Mouse (Mus musculus) cerebellum, adult 8-10 months (tissue): ENCODE results near the gene Cyth3.

Experiments
- DNase-seq: peaks from one replicate; pipeline ENCODE4 v3.0.0; 2022

Cyth3 gene

GRCm38 (mm10) chr5:143621893-143622622 lies at the start of gene Cyth3:
TSS of gene Cyth3 (plus strand) at chr5:143622447.
- peak; percentile 96 for DNase-seq

GRCm38 (mm10) chr5:143573067-143573466 lies 49.2 kb upstream of the Cyth3 start:
- no peak for DNase-seq

DNA sequence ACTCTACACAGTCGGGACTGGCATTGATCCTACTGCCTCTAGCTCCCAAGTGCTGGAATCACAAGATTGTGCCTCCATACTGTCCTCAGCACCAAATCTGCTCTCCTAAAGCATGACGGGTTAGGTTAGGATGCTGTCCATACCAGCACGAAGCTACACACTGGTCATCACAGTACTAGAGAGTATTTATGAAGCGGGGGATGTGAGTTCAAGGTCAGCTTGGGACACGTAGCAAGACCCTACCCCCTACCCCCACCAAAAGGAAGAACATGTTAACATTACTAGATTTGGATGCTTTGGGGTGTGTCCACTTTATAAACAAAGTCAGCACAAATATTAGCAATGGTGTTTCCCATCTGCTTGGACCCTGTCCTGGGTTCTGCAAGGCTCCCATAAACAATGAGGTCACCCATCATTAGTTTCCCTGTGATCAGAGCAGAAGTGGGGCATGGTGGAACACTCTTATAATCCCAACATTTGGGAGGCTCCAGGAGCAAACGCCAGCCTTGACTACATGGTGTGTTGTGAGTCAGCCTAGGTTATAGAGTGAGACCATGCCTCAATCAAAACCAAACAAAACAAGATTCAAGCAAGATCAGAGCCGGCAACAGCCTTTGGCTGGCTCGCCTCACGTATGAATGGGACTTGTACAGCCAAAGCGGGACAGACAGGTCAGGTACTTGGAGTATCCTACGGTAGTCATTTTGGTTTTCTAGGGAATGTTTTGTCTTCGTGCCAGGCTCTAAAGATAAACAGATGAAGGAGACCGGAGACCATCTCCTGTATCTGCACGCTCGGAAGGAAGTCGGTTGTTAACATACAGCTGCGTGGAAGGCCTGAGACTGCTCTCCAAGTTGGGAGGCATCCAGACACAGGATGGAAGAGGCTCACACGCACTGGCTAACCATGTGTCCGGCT lies 47.7 kb upstream of the Cyth3 start:
- DNase-seq: no peak

DNA sequence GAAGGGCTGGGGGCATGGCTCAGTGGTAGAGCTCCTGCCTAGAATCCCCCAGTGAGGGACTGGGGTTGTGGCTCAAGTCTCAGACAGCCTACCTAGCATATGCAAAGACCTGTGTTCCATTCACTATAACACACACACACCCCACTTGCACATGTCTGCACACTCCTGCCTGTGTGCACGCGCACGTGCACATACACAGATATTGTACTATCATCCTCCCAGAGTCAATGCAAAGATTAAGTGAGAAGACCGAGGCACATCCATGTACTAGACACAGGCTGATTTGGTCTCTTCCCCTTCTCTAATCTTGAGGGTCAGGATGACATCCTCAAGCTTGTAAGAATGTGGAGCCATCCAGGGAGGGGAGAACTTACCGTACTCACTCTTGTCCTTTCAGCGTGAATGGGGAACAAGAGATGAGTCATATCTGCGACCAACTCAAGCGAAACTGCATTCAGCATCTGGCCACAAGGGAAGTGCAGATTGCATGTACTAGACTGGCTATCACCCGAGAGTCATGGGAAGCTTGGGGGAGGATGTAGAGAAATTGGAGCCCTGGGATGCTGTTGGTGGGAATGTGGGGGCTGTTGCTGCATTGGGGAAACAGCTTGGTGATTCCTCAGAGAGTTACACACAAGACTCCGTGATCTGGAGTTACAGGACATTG lies 42.6 kb upstream of the Cyth3 start:
- DNase-seq: no peak

DNA sequence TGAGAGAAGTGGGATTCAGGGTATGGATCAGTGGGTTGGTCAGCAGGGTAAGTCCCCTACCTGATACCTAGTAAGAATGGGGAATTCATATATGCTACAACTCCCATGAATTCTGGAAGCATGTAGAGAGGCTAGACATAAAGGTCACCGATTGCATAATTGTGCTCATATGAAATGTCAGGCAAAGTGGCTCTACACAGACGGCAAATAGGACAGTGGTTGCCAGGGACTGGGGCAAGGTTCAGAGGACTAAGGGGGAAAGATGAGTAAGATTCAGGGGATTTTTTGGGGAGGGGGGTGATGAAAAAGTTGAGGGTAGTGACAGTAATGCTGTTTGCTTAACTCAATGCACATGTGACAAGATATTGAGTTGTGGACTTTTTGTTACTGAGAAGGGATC lies 41.3 kb upstream of the Cyth3 start:
- no peak for DNase-seq

- DNase-seq: no peak
Observed at GRCm38 (mm10) chr5:143581874-143582273, 40.4 kb upstream of the Cyth3 start.

DNA sequence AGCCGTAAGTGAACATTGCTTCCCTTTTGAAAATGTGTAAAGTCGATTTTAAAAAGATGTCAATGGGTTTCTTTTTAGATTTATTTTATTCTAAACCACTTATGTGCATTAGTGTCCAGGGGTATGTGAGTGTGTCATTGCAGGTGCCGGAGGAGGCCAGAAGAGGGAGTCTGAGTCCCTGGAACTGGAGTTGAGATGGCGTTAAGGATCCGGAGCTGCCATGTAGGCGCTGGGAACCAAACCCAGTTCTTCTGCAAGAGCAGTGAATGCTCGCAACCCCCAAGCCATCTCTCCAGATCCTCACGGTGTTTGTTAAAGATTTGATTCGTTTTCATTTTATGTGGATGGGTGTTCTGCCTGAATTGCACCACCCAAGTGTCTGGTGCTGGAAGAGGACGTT lies 39.2 kb upstream of the Cyth3 start:
- no peak for DNase-seq

DNA sequence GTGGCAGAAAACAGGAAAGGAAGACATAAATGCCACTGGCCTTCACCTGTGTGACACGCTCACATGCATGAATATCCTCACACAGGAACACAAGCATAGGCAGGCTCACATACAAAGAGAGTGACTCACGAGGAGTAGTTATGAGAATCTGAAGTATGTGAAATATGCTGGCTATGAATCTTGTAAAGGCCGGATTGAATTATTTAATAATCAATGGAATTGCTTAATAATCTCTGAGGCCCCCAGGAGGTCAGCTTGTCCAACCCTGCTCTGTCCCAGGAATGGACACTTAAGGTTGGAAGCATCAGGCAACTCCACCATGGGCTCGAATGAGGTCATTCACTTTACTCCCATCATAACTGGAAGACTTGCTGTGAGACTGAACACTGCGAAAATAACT lies 37.3 kb upstream of the Cyth3 start:
- DNase-seq: no peak

DNA sequence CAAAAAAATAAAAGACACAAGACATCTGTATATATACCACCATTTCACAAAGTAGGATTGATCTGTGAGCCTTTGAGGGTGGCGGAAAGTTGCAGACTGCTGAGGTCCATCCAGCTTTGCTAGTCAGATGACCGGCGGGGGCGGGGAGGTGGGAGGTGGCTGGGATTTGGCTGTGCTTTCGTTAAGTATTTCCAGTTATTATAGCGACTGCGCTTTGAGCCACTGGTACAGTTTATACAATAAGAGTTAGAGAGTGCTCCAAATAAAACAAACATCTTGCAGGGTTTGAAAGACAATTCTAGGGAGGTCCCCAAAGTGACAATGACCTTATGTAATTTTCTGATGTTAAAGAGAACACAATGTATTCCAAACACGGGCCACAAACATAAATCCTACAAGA lies 35.9 kb upstream of the Cyth3 start:
- no peak for DNase-seq

- no peak for DNase-seq
Observed at GRCm38 (mm10) chr5:143589108-143589507, 33.1 kb upstream of the Cyth3 start.

DNA sequence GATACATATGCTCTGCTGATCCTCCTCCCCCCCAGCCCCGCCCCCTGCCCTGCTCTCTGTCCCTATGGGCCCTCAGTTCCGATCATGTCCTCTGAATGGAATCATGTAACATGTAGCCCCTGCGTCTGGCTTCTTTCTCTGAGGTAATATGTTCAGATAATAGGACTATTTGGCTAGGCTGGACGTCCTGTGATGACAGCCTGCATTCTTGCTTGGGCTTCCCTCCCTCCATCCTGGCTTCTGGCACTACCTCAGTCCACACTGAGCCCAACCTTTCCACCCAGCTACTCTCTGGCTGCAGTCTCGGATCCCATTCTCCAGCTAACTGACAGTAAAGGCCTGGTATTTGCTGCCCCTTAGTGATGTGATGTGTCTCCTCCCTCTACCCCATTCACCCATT lies 29.3 kb upstream of the Cyth3 start:
- no peak for DNase-seq

- no peak for DNase-seq
Observed at GRCm38 (mm10) chr5:143593563-143594146, 28.6 kb upstream of the Cyth3 start.

GRCm38 (mm10) chr5:143594291-143595065 lies 27.8 kb upstream of the Cyth3 start:
- DNase-seq: no peak

GRCm38 (mm10) chr5:143602051-143602450 lies 20.2 kb upstream of the Cyth3 start:
- no peak for DNase-seq

GRCm38 (mm10) chr5:143604157-143604774 lies 18.0 kb upstream of the Cyth3 start:
- no peak for DNase-seq

DNA sequence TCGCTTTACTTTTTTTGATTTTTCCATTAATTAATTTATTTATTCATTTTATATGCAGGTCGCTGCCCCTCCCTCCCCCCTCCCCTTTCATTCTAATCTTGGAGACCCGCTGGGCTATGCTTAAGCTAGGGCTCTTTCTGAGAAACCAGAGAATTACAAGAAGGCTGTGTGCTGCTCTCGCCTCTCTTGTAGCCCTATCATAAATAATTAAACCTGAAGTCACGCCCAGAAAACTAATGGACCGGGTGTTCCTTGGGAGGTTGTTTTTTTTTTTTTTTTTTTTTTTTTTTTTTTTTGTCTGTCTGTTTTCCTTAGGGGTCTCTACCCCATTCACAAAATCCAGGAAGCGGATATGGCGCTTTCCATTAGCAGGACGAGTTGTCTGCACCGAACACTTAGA lies 15.5 kb upstream of the Cyth3 start:
- DNase-seq: no peak

GRCm38 (mm10) chr5:143608175-143608574 lies 14.1 kb upstream of the Cyth3 start:
- no peak for DNase-seq

DNA sequence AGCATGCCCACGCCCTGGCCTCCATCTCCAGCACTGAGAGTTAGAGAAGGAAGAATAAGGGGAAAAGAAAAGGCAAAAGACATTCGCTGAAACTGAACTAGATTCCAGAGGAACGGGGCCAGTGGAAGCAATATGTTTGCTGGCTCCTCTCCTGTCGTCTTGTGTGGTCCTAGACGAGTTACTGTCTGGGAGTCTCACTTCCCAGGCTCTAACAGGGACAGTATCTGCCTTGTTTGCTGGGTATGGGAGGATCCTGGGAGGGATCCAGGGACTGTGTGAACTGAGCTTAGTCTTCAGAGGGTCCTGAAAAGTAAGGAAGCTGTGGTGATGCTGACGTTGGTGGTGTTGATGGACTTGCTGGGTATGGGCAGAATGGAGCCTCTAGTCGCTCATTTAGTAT lies 10.3 kb upstream of the Cyth3 start:
- no peak for DNase-seq

- no peak for DNase-seq
Observed at GRCm38 (mm10) chr5:143613265-143613664, 9.0 kb upstream of the Cyth3 start.

GRCm38 (mm10) chr5:143614519-143614918 lies 7.7 kb upstream of the Cyth3 start:
- DNase-seq: no peak

DNA sequence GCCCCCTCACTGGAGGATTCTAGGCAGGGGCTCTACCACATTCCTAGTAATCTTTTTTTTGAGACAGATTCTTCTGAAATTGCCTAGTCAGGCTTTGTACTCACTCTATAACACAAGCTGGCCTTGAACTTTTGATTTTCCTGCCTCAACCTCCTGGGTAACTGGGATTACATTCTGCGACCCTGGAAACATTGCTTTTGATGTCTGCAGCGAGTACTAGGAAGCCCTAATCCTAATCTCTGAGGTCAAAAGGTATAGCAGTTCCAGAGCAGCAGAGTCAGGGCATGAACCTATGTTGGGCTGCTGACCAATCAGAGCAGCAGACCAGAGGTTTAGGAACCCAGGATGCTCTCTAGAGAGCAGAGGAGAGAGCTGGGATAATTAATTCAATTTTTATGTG lies 6.9 kb upstream of the Cyth3 start:
- no peak for DNase-seq

DNA sequence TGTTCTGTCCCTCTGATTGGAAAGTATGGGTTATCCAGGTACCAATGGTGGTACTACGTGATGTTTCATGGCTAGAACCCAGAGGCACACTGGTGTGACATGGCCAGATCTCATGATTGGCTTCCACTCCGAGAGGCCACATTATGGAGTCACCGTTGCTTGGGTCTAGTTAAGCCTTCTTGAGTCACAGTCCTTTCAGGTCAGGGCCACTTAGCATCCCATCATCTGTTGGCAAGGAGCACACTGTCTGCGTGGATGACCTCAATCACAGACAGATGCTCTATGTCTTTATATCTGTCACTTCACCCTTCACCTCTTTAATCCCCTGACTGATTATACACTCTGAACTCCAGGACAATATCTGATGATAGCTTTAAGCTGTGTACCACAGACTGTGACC lies 6.1 kb upstream of the Cyth3 start:
- DNase-seq: no peak
